Mouse (Mus musculus): Measurements from ENCODE around the gene Ctdnep1. TPM values are rescaled to one million over a fixed set of nuclear protein-coding genes. Genes with fewer than 3 reads are reported as not detected.

Gene Ctdnep1
- total and polyA plus RNA-seq, 3 experiments: 37.4 to 274 (median 164) TPM

GRCm38 (mm10) chr11:70000396-70000898, 19.5 kb downstream of the Ctdnep1 start, which contains the start of gene Dvl2:
TSS of gene Dvl2 (plus strand) at chr11:70000595.
- TF ChIP-seq GATA1 (IDR thresholded peaks at IDR 0.05; ENCODE audit: borderline replicate concordance, low read length) (no peak), GATA2 (IDR thresholded peaks at IDR 0.05; ENCODE audit: borderline replicate concordance, low read depth, low read length) (peak; percentile 38; the same call in 1 of the 2 replicates)
- ATAC-seq (ENCODE audit: extremely low read depth, insufficient number of reproducible peaks, low FRiP score, poor library complexity, severe bottlenecking): peak; percentile 29
- H3K9me3 ChIP-seq (replicated peaks): no peaks in the 10 kb centered on the region
- peak; percentile 83 for DNase-seq (ENCODE audit: low spot score)
- peaks cover 67% of the 10 kb centered on the region for H3K36me3 ChIP-seq (replicated peaks)
- H3K4me1 ChIP-seq (ENCODE audit: insufficient read depth, low read depth, low read length): peaks cover 72% of the 10 kb centered on the region
- no peaks in the 10 kb centered on the region for H3K27me3 ChIP-seq (ENCODE audit: insufficient read depth, low read length)
- H3K4me3 ChIP-seq (ENCODE audit: low read depth, low read length): peak within 1 kb of the TSS; percentile 91

- no peak for DNase-seq (ENCODE audit: low spot score)
- no peak for TF ChIP-seq GATA1 (IDR thresholded peaks at IDR 0.05; ENCODE audit: borderline replicate concordance, low read length)
- no peak for TF ChIP-seq TAL1 (conservative IDR thresholded peaks at IDR 0.05; ENCODE audit: low read depth, low read length)
- no peak for TF ChIP-seq CTCF (IDR thresholded peaks at IDR 0.05; ENCODE audit: low read depth, low read length)
- TF ChIP-seq GATA2 (IDR thresholded peaks at IDR 0.05; ENCODE audit: borderline replicate concordance, low read depth, low read length): no peak
- TF ChIP-seq POLR2AphosphoS5 (IDR thresholded peaks at IDR 0.05; ENCODE audit: insufficient replicate concordance, low read depth, low read length): no peak
- Histone ChIP-seq H3K9me3 (replicated peaks) (no peaks in the 10 kb centered on the region), H3K4me1 (ENCODE audit: insufficient read depth, low read depth, low read length) (peaks cover 76% of the 10 kb centered on the region), H3K27me3 (ENCODE audit: insufficient read depth, low read length) (no peaks in the 10 kb centered on the region), H3K4me3 (ENCODE audit: low read depth, low read length) (peak overlapping the region; percentile 91), H3K36me3 (replicated peaks) (peaks cover 74% of the 10 kb centered on the region)
- ATAC-seq (ENCODE audit: extremely low read depth, insufficient number of reproducible peaks, low FRiP score, poor library complexity, severe bottlenecking): no peak
Measured at GRCm38 (mm10) chr11:70001159-70001558, 20.2 kb downstream of the Ctdnep1 start.

GRCm38 (mm10) chr11:70001865-70002264, 20.9 kb downstream of the Ctdnep1 start:
- no peaks in the 10 kb centered on the region for H3K27me3 ChIP-seq (ENCODE audit: insufficient read depth, low read length)
- ATAC-seq (ENCODE audit: extremely low read depth, insufficient number of reproducible peaks, low FRiP score, poor library complexity, severe bottlenecking) (no peak), DNase-seq (ENCODE audit: low spot score) (no peak)
- H3K9me3 ChIP-seq (replicated peaks): no peaks in the 10 kb centered on the region
- peaks cover 76% of the 10 kb centered on the region for H3K4me1 ChIP-seq (ENCODE audit: insufficient read depth, low read depth, low read length)
- peak; percentile 68 for TF ChIP-seq CTCF (IDR thresholded peaks at IDR 0.05; ENCODE audit: low read depth, low read length)
- no peak for TF ChIP-seq GATA2 (IDR thresholded peaks at IDR 0.05; ENCODE audit: borderline replicate concordance, low read depth, low read length)
- peak overlapping the region; percentile 5; the same call in 1 of the 2 replicates for H3K4me3 ChIP-seq (ENCODE audit: low read depth, low read length)
- peaks cover 82% of the 10 kb centered on the region for H3K36me3 ChIP-seq (replicated peaks)

GRCm38 (mm10) chr11:70002471-70002870, 21.5 kb downstream of the Ctdnep1 start:
- no peak for ATAC-seq (ENCODE audit: extremely low read depth, insufficient number of reproducible peaks, low FRiP score, poor library complexity, severe bottlenecking)
- Histone ChIP-seq H3K4me3 (ENCODE audit: low read depth, low read length) (peak overlapping the region; percentile 1; the same call in 1 of the 2 replicates), H3K27me3 (ENCODE audit: insufficient read depth, low read length) (no peaks in the 10 kb centered on the region), H3K36me3 (replicated peaks) (peaks cover 86% of the 10 kb centered on the region), H3K9me3 (replicated peaks) (no peaks in the 10 kb centered on the region), H3K4me1 (ENCODE audit: insufficient read depth, low read depth, low read length) (peaks cover 75% of the 10 kb centered on the region)
- no peak for TF ChIP-seq GATA1 (IDR thresholded peaks at IDR 0.05; ENCODE audit: borderline replicate concordance, low read length)
- TF ChIP-seq POLR2AphosphoS5 (IDR thresholded peaks at IDR 0.05; ENCODE audit: insufficient replicate concordance, low read depth, low read length): no peak
- TF ChIP-seq GATA2 (IDR thresholded peaks at IDR 0.05; ENCODE audit: borderline replicate concordance, low read depth, low read length): no peak
- no peak for TF ChIP-seq TAL1 (conservative IDR thresholded peaks at IDR 0.05; ENCODE audit: low read depth, low read length)
- no peak for TF ChIP-seq CTCF (IDR thresholded peaks at IDR 0.05; ENCODE audit: low read depth, low read length)
- no peak for DNase-seq (ENCODE audit: low spot score)

GRCm38 (mm10) chr11:70005521-70005920, 24.6 kb downstream of the Ctdnep1 start:
- ATAC-seq (ENCODE audit: extremely low read depth, insufficient number of reproducible peaks, low FRiP score, poor library complexity, severe bottlenecking) (no peak), DNase-seq (ENCODE audit: low spot score) (no peak)
- TF ChIP-seq GATA1 (IDR thresholded peaks at IDR 0.05; ENCODE audit: borderline replicate concordance, low read length): no peak
- TF ChIP-seq TAL1 (conservative IDR thresholded peaks at IDR 0.05; ENCODE audit: low read depth, low read length): no peak
- TF ChIP-seq POLR2AphosphoS5 (IDR thresholded peaks at IDR 0.05; ENCODE audit: insufficient replicate concordance, low read depth, low read length): no peak
- TF ChIP-seq GATA2 (IDR thresholded peaks at IDR 0.05; ENCODE audit: borderline replicate concordance, low read depth, low read length): no peak
- Histone ChIP-seq H3K4me1 (ENCODE audit: insufficient read depth, low read depth, low read length) (peaks cover 48% of the 10 kb centered on the region), H3K36me3 (replicated peaks) (peaks cover 86% of the 10 kb centered on the region), H3K9me3 (replicated peaks) (no peaks in the 10 kb centered on the region), H3K4me3 (ENCODE audit: low read depth, low read length) (no peak overlapping the region), H3K27me3 (ENCODE audit: insufficient read depth, low read length) (no peaks in the 10 kb centered on the region)

- ATAC-seq (ENCODE audit: extremely low read depth, insufficient number of reproducible peaks, low FRiP score, poor library complexity, severe bottlenecking) (no peak), DNase-seq (ENCODE audit: low spot score) (no peak)
- Histone ChIP-seq H3K4me1 (ENCODE audit: insufficient read depth, low read depth, low read length) (peaks cover 27% of the 10 kb centered on the region), H3K9me3 (replicated peaks) (no peaks in the 10 kb centered on the region), H3K4me3 (ENCODE audit: low read depth, low read length) (no peak overlapping the region), H3K36me3 (replicated peaks) (peaks cover 95% of the 10 kb centered on the region), H3K27me3 (ENCODE audit: insufficient read depth, low read length) (no peaks in the 10 kb centered on the region)
- TF ChIP-seq GATA2 (IDR thresholded peaks at IDR 0.05; ENCODE audit: borderline replicate concordance, low read depth, low read length) (no peak), TAL1 (conservative IDR thresholded peaks at IDR 0.05; ENCODE audit: low read depth, low read length) (no peak), CTCF (IDR thresholded peaks at IDR 0.05; ENCODE audit: low read depth, low read length) (no peak), POLR2AphosphoS5 (IDR thresholded peaks at IDR 0.05; ENCODE audit: insufficient replicate concordance, low read depth, low read length) (no peak), GATA1 (IDR thresholded peaks at IDR 0.05; ENCODE audit: borderline replicate concordance, low read length) (no peak)
Measured at GRCm38 (mm10) chr11:70010033-70010432, 29.1 kb downstream of the Ctdnep1 start.
